Mouse (Mus musculus) urinary bladder, postnatal 4 days (tissue): ENCODE measurements around the gene Orm2.

ENCODE experiments used
- DNase-seq, 2 experiments: peaks; one replicate each; pipeline ENCODE4 v3.0.0; 2021 to 2022; ENCODE audit warnings: low spot score in 2 of 2

Gene Orm2

DNA sequence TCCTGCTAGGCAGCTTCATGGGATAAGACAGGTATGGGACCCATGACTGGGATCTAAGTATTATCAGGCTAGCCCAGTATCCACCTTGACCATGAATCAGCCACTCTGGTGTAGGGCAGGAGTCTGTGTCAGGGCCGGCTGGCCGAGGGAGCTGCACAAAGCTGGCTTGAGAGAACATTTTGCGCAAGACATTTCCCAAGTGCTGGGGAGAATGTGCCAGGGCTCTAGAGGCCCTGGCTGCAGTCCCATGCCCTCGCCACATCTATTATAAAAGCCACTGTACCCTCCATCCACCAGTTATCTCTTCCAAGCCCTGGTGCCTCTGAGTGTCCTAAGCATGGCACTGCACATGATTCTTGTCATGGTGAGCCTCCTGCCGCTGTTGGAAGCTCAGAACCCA, at the start of gene Orm2:
TSS of gene Orm2 (plus strand) at position 300 of the 400 bp plus-strand sequence.
- DNase-seq = no peak

- no peak for DNase-seq
These were observed 48.2 kb upstream of the Orm2 start for GRCm38 (mm10) chr4:63314063-63314462.

DNA sequence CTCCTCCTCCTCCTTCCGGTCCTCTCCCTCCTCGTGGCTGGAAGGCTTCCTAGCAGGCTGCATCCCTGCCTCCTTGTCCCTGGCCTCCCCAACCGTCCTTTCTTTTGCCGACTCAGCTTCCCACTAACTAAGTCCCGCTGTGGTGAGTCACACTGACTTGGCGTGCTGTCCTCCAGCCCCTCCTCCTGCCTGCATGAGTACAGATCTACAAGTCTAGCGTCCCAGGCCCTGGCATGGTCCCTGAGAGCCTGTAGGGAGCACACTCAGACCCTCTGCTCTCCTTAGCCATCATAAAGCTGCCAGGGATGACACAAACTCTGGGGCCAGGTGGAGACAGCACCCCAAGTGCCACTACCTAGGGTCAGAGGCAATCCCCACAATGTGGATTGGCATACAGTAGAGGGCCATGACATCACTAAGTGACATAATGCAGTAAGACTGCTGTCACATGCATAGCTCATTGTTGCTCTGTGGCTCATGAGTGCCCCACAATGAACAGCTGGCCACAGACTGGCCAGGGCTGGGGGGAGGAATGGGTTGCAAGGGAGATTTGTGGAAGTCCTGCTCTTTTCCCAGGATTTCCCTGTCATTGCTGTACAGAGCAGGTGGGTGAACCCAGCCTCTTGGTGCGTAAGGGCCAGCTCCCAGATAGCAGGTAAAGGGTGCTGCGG, 46.0 kb upstream of the Orm2 start:
- DNase-seq = peak in 1 of 2 experiments; percentile 58

GRCm38 (mm10) chr4:63319566-63319965, 42.7 kb upstream of the Orm2 start:
- peak in 1 of 2 experiments; percentile 77 for DNase-seq

DNA sequence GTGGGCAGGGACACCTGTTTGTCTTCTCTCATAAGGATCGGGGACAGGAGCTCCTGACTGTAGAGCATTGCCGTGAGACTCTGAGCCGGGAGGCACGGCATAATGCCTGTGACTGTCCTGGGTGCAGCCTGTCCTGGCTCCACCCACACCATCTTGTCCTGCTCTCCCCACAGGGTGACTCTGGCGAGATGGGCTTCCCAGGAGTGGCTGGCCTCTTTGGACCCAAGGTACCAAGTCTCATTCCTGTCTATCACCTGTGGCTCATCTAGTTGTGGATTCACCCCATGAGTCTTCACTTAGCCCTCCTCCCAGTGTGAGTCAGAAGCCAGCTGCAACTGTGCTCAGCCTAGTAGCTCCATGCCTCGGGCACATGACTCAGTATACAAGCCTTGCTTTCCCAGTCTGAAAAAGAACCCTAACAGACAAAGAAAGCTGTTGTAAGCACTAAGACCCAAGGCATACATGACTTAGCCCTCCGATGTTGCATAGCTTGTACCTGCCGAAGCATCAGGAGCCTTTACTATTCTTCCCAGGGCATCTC, 38.9 kb upstream of the Orm2 start:
- DNase-seq = no peak

DNA sequence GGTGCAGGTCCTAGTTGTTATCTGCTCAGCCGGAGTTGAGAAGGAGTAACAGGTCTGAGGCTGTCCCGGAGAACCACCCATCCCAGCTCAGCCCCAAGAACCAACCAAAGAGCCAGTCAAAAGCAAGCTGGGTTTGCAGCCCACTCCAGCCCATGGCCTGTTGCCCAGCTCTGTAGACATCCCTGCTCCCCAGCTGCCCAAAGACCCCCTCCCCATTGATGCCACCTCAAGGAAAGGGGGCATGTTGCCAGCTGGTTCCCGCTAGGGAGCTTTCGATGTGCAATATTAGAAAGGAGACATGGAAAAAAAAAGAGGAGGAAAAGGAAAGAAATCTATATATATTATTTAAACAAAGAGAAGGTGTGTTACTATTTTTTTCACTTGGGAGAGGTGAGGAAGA, 28.8 kb upstream of the Orm2 start:
- DNase-seq = no peak

- DNase-seq = no peak
These were observed 23.7 kb upstream of the Orm2 start for GRCm38 (mm10) chr4:63338414-63339076.

DNA sequence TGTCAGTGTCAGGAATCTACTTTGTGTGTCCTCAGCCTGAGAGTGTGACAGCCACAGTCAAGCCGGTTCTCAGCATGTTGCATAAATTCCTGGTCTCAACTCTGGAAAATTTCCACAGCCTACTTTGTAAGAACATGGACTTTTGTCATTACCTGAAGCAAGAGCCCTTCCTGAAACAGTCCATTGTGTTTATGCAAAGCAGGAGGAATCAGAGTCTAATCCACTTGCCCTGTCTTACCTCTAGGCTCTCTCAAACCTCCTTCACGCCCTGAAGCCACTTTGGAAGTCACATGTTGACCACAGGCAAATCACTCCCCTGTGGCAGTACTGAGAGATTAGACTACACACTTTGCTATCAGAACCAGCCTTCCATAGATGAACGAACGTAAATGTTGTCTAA, 19.8 kb upstream of the Orm2 start:
- DNase-seq = no peak

GRCm38 (mm10) chr4:63343608-63344007, 18.6 kb upstream of the Orm2 start:
- no peak for DNase-seq

DNA sequence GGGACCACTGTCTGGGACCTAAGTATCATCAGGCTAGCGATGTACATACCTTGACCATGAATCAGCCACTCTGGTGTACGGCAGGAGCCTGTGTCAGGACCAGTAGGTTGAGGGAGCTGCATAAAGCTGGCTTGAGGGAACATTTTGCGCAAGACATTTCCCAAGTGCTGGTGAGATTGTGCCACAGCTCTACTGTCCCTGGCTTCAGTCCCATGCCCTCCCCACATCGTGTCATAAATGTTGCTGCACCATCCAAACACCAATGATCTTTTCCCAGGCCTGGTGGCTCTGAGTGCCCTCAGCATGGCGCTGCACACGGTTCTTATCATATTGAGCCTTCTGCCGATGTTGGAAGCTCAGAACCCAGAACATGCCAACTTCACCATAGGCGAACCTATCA, 18.0 kb upstream of the Orm2 start, which contains the start of gene Orm1:
TSS of gene Orm1 (plus strand) at position 266 of the 400 bp plus-strand sequence.
- DNase-seq = no peak

DNA sequence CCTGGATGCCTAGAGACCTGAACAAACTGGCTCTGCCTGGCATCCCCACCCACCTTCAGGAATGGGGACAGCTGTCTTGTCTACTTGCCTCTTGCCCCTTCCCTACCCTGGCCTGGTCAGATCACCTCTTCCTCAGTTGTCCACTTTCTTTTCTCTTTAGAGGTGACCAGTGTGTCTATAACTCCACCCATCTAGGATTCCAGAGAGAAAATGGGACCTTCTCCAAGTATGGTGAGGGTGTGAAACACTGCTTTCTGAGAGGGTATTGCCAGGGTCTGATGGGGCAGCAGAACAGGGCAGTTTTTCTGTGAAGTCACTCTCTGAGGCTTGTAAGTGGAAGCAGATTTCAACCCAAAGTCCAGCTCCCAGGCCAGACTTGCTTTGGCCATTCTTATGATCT, 17.0 kb upstream of the Orm2 start:
- DNase-seq = no peak

- DNase-seq = no peak
These were observed 15.6 kb upstream of the Orm2 start for GRCm38 (mm10) chr4:63346659-63347058.

DNA sequence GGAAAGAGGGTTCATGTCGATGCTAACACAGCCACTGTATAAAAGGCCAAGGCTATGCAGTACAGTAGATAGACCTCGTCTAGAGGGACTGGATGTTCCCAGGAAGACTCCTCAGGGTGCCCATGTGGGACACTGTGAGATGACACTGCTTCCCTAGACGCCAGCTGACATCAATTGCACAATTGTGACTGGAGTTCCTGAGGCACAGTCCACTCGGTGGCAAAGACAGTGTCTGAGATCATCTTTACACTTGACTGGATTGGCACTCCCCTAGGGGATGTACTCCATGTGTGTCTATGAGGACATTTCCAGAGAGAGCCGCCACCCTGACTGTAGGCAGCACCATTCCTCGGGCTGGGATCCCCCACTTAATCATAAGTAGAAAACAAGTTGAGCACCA, 13.7 kb upstream of the Orm2 start:
- DNase-seq = no peak

DNA sequence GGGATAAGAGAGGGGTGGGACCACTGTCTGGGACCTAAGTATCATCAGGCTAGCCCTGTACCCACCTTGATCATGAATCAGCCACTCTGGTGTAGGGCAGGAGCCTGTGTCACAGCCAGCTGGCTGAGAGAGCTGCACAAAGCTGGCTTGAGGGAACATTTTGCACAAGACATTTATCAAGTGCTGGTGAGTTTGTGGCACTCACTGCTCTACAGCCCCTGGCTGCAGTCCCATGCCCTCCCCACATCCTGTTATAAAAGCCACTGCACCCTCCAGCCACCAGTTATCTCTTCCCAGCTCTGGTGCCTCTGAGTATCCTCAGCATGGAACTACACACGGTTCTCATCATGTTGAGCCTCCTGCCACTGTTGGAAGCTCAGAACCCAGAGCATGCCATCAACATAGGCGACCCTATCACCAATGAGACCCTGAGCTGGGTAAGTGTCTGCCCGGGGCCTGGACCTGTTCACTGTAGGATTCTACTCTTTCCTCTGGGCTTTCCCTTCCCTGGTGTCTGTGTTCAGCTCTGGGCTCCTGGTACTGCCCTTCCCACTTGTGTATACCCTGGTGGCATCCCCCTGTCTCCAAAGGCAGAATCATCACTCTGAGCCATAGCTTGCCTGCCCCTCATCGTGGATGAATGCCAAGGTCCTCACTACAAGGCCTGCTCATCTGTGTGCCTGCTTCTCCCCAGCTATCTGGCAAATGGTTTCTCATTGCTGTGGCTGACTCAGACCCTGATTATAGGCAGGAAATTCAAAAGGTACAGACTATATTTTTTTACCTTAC, 6.2 kb upstream of the Orm2 start, which contains the start of gene Orm3:
TSS of gene Orm3 (plus strand) at position 286 of the 789 bp plus-strand sequence.
- no peak for DNase-seq

- DNase-seq = no peak
These were observed 5.2 kb upstream of the Orm2 start for GRCm38 (mm10) chr4:63356981-63357570.

GRCm38 (mm10) chr4:63359861-63360260, 2.4 kb upstream of the Orm2 start:
- no peak for DNase-seq

DNA sequence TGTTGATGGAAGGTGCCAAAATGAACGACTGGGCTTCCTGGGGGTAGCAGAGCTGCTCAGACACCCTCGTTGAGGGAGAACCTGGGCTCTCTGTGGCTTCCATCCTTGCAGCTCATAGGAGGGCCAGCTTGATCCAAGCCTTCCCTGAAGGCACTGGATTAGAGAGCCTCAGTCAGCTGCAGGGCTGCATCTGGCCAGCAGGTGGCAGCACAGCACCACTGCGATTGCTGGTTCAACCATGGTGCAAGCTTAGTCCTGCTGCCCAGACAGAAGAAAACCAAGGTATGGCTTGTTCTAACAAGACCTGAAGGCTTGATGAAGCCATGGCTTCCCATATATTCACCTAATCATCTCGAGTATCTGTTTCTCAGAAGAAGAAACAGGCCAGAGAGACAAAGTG, 6.3 kb downstream of the Orm2 start:
- DNase-seq = peak; percentile 65 to 88

GRCm38 (mm10) chr4:63370897-63371296, 8.6 kb downstream of the Orm2 start:
- DNase-seq = no peak

DNA sequence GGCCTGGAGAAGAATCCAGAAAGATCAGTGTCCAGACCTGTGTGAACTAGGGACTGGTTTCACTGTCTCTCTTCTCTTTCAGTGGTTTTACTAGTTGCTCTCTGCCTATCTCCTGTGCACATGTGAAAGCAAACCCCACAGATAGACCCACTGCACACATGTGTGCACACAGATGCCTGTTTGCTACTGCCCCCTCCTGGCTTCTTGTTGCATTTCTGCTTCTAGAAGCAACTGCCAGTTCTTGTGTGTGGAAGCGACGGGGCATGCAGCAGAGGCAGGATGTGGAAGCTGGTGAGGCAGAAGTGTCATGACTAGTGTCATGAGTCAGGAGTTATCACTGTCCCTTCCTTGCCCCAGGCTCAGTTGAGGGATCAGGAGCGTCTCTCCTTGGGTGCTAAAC, 9.6 kb downstream of the Orm2 start:
- DNase-seq = no peak

DNA sequence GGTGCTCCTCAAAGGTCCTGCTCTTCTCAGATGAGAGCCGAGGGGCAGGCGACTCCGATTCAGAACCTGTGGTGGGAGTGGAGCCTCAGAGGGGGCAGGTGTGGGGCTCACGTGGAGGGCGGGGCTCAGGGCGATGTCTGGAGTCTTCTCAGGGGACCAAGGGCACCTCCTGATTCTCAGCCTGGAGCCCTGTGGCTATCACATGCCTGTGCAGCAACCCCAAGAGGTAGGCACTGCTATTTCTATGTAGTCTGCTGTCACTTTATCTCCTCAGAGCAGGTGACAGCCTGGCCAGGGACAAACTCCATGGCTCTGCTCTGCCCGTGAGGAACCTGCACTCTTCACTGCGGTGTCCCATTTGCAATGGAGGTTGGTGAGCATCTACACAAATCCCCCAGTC, 11.2 kb downstream of the Orm2 start:
- no peak for DNase-seq

DNA sequence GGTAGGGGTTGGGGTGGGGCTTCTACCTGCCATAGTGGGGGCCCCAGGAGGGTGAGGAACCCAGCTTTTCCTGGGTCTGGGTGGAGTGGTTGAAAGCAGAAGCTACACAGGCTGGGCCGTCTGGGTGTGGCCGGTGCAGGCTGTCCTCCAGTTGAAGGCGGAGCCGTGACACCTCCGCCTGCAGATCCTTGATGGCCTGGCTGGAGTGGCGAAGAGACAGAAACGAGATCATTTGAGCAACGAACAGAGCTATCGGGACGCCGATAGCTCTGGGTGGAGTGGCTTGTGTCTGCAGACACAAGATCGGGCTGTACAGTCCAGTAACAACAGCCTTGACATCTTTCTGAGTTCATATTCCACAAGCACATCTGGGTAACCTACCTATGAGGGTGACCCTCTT, 12.1 kb downstream of the Orm2 start:
- DNase-seq = no peak

DNA sequence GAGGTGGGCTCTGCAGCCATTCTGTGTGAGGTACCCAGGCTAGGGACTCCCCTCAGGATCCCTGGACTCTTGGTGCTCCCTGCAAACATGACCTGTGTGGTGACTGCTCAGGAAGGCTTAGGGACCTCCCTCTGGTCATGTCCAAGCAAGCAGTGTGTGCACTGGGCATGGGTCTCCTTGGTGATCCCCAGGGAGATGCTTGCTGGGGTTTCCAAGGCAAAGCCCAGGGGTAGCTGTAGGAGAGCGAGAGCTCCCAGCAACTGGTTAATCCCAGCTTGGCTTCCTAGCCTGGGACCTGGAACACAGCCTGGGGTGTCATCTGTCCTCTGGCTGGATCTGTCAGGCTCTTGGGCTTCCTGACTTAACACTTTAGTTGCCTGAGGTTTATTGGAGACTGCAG, 13.1 kb downstream of the Orm2 start:
- DNase-seq = no peak
